Mouse (Mus musculus): ENCODE results near the gene Grhl3. TPM values are rescaled to one million over a fixed set of nuclear protein-coding genes. Genes with fewer than 3 reads are reported as not detected.
"Not testable (repeated sequence)": the region's sequence is repeated elsewhere in the genome, so short reads cannot be mapped to it uniquely, and the experiment has no call there.

Grhl3 gene
- 1 to 10 TPM; 1.1 to 1.8 (median 1.5) TPM for total RNA-seq (2022)

DNA sequence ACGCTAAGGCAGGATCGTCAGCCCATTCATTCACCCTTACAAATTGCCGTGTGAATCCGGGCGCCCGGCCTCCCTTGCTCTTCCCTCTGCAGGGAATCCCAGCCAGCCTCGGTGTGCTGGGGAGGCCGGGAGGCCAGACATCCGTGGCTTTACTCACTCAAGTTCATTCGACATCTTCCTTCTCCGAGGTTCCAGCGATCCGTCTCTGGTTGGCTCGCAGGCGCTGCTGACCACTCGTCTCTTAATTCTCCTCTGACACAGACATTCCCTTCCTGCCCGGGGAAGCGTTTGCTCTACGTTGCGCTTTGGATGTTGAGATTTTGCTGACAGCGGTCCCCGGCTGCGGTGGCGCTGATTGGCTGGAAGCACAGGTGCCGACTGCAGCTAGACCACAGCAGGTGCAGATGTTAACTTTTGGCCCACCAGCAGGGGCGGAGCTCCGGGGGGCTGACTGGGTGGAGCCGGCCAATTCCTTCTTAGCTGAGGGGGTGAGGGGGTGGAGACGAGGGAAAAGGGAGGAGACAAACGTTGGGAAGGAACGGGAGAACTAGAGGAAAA, at the start of gene Grhl3:
Gene Grhl3 (minus strand): TSS at position 380 of the 558 bp plus-strand sequence.
- peak; percentile 29 to 37 for DNase-seq (ENCODE audit: low spot score in 2 of 2)

DNA sequence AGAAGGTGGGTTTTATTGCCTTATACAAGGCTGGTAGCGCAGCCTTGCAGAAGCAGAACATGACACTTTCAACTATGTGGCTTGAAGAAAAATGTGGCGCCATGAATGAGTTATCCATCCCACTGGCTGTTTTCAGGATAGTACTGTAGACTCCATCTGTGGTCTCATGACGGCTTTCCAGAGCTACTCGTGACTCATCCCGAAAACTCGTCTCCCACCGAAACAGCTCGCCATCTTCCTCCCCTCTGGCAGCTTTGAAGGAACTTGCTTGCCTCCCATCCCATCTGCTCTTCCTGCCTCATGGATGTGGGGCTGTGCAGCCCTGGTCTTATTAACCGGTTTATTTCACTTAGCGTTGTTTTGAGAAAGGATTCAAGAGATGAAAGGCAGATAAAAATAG, 48.9 kb upstream of the Grhl3 start:
- no peak for DNase-seq (ENCODE audit: low spot score in 2 of 2)

DNA sequence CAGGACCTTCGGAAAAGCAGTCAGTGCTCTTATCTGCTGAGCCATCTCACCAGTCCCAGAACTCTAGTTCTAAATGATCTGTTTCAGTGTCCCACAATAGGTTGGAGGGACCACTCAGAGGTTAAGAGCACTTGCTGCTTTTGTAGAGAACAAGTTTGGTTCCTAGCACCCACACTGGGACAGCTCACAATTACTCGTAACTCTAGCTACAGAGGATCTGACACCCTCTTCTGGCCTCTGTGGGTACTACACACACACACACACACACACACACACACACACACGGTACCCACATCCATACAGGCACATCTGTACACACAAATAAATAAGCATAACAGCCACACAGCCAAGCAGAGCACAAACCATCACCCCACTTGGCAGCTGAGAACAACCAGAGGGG, 47.0 kb upstream of the Grhl3 start:
- DNase-seq (ENCODE audit: low spot score in 2 of 2) = no peak

DNA sequence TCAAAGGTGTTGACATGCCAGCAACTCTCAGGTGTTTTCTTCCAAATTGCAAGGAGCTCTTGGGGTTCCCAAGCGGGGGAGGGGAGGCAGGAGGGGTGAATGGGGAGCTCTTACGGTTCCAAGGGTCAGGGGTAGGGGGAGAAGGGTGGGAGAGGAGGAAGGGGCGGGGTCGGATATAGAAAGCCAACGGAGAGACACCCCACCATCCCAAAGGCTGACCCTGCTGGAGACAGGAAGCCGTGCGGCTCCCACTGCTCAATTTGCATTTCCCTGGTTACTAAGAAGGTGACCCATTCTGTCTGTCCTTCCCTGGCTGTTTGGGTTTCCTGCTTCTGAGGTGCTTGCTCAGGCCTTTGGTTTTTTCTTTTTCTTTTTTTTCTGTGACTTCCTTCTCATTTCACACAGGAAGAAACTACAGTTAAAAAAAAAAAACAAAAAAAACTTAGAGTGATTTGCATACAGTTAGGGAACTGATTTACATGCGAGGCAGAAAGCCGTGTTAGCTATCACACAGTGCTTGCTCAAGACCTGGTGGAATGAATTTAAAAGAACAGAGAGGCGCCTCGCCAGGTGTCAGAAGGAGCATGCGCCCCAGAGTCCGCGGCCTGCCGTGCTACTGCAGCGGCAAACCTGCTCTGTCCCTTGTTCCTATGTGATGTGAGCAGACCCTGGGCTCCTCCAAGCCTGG, 44.5 kb upstream of the Grhl3 start:
- peak in 1 of 2 experiments; percentile 2 for DNase-seq (ENCODE audit: low spot score in 2 of 2)

DNA sequence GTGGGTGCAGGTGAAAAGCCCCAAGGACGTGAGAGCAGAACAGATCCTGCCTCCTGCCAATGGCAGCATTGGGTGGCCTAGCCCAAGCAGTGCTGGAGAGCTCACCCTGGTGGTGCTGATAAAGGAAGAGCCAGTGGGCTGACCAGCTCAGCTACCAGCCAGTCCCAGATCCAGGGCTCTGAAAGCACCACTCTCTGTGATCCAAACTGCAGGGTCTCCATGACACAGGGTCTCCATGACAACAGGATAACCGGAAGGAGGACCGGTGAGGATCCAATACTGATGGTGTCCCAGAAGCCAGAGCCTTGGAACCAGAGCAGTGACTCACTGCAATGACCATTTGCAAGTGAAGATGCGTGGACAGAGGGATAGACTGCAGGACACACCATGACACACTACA, 43.6 kb upstream of the Grhl3 start:
- DNase-seq (ENCODE audit: low spot score in 2 of 2) = no peak

DNA sequence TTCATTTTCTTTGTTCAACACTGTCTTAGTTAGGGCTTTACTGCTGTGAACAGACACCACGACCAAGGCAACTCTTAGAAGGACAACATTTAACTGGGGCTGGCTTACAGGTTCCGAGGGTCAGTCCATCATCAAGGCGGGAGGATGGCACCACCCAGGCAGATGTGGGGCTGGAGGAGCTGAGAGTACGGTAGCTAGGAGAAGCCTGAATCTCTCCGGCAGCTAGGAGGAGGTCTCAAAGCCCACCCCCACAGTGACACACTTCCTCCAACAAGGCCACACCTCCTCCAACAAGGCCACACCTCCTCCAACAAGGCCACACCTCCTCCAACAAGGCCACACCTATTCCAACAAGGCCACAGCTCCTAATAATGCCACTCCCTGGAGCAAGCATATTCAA, 41.9 kb upstream of the Grhl3 start:
- DNase-seq (ENCODE audit: low spot score in 2 of 2) = not testable (repeated sequence)

DNA sequence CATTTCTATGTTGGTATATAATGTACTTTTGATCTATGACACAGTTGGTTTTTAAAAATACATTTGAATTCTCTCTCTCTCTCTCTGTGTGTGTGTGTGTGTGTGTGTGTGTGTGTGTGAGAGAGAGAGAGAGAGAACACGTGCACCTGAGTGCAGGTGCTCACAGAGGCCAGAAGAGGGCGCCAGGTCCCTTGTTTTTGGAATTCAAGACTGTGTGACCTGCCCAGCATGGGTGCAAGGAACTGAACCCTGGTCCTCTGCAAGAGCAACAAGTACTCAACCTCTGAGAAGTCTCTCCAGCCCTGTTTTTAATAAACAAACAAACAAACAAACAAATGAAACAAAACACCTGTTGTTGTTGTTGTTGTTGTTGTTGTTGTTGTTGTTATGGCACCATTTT, 36.6 kb upstream of the Grhl3 start:
- no peak for DNase-seq (ENCODE audit: low spot score in 2 of 2)

DNA sequence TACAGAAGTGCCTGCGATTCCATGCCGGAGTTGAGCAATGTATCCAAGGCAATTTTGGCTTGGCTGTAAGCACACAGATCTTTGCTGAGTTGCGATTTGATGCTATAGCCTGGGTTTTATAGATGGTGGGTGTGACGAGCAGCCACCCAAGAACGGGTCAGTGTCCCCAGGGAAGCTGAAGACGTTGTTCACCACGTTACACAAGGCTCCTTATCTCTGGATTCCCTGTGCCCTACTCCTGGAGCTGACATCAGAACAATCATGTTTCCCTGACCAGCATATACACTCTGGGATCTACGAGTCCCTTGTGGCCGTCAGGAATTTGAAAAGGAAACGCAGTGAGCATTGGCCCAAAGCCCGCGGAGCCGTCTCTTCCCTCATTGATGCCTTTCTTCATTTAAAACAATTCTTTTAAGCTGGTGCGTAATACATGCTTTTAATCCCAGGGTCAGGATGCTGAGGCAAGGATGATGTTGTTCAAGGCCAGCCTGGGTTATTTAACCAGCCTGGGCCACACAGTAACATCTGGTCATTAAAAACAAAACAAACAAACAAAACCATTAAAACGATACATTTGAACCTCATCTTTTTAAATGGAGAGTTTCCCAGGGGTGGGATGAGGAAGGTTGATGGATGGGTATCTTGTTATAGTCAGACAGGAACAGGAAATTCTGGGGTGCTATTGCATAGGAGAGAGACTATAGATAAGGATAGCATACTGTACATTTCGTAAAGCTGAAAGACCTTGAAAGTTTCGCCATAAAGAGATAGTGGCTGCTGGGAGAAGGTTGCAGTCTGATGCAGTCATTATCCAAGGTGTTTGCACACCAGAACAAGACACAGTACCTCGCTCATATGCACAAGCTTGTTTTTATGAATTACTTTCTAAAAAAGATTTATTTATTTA, 34.8 kb upstream of the Grhl3 start:
- DNase-seq (ENCODE audit: low spot score in 2 of 2) = no peak

DNA sequence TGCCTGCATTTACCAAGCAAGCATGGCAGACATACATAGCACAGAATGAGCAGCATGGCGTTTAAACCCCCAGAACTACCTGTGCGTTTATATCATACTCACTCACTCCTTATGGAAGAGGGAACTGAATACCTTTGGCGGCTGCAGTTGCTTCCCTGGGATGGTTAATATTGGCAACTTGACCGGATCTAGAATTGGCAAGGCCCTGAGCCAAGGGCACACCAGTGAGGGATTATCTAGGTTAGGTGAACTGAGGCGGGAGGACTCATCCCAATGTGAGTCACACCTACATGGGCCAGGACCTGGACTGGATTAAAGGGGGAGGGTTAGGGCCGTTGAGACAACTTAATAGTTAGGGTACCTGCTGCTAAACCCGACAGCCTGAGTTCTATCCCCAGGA, 32.8 kb upstream of the Grhl3 start:
- no peak for DNase-seq (ENCODE audit: low spot score in 2 of 2)

DNA sequence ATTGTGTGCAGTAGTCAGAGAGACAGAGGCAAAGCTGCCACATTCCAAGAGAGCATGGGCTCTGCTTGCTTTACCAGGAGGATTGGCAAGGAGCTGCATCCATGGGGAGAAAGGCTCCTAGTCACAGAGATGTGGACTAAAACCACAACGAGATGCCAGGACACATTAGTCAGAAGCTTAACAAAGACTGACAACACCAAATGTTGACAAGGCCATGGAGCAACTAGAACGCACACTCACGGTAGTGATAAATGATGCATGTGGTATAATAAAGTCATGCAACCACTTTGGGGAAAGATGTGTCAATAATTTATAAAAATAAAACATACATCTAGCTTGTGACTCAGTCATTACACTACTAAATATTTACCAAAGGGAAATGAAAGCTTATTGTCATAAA, 28.1 kb upstream of the Grhl3 start:
- no peak for DNase-seq (ENCODE audit: low spot score in 2 of 2)

DNA sequence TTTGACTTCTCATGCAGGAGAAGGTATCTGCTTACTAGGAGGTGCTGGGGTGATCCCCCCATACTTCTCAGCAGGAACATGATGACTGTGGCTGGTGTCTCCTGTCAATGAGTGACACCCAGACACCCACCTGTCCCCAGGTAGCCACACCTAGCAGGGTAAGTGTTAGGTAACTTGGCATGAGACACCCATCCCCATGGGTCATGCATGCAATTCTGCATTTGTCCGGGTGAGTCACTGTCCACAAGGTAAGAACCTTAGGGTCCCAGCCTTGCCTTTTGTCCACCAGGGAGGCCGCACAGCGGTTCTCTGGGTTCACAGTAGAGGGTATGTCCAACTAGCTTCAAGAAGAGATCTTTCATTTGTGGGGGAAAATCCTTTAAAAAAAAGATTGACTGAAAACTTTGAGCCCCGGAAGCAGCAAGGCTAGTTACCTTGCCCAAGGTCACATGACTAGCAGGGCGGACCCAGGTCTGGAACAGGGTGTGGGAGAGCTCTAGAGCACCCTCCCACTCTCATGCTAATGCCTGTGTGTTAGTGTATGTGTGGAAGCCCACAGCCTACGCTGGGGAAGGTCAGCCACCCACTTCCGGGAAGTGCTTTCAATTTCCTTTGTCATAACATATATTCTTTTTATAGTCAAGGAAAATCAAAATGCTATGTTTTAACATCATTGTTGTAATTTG, 26.2 kb upstream of the Grhl3 start:
- no peak for DNase-seq (ENCODE audit: low spot score in 2 of 2)

DNA sequence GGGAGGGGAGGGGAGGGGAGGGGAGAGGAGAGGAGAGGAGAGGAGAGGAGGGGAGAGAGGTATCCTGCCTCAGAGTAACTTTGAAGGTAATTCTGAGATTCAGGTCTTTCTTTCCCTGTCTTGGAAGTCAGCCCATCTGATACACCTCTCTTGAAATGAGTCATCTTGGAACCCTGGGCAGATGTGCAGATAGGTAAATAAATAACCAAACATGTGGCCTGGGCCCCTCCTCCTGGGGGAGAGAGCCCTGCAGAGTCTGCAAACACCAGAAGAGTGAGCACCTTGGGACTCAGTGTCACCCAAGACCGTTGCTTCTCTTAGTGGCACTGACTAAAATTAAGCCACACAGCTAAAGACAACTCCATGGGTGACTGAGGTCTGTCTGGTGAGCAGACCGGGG, 25.6 kb upstream of the Grhl3 start:
- DNase-seq (ENCODE audit: low spot score in 2 of 2) = no peak

DNA sequence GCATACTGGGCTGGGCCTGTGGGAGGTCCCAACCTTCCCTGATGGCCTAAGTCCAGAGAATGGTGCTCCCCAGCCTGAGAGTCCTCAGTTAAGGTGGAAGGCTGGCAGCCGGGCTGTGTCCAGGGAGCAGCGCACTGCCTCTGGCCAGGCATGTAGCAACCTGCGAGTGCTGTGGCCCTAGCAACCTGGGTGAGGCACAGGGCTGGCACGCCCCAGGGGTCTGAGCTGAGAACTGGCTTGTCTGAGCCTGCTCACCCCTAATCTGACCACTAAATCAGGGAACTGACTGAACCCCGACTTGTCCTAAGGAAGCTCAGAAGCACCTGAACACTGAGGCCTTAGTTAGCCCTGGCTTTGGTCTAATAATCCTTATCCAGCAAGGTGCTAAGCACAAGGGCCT, 24.1 kb upstream of the Grhl3 start:
- no peak for DNase-seq (ENCODE audit: low spot score in 2 of 2)

DNA sequence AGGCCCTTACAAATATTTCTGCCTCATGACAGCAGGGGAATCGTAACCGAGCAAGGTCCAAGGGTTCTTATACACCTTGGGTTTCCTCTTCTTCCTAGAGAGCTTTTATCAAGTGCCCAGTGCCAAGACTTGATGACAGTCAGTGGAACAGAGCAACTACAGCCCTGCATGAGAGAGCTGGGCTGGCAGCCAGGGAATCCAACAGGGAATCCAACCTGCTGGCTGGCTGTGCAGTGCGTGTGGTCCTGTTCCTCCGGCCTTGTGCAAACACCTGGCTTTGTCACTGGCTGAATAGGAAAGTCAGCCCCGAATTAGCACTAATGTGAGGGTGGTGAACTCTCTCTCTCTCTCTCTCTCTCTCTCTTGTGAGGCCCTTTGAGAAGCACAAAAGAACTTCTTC, 22.5 kb upstream of the Grhl3 start:
- DNase-seq (ENCODE audit: low spot score in 2 of 2) = no peak

DNA sequence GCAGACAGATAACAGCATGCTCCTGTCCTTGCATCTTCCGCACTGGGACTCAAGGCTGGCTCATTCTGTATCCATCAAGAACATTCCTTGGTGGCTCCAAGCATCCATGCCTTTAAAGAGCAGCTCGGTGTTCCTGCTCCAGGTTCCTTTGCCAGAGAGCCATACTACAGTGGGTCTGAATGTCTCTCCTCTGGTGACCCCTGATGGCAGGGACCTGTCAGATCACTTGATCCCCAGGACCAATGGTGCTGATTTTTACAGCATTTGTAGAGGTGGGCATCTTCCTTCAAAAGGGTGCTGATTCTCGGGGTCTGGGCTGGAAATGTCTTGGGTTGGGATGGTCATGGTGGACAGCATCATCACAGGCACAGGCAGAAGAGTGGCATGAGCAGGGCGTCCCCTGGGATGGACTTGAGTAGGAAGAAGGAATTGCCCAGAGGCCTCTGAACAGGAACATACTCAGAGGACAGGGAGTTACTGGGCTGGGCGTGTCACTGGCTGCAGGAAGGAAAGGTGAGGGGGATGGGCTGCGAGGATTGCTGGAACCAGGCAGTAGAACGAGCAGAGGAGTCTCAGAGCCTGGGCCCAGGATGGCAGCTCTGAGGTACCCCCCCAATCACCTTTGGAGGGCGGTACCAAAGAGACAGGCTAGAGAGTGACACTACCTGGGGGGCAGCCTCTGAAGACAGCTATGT, 18.3 kb upstream of the Grhl3 start:
- DNase-seq (ENCODE audit: low spot score in 2 of 2) = no peak

DNA sequence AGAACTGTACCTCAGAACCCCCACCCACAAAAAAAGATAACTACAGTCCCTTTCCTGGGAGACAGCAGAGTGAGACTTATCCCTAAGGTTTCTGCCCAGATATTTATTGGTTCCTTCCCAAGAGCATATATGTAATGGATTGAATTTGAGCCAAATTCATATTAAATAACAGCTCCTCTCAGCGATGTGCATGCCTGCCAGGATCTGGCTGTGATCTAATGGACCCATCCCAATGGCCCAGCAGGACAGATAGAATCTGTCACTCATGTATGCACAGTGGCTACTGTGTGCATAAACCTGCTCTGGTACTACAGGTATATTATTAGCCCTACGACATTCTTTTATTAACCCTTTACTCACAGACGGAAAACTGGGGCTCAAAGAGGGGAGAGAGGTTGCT, 17.7 kb upstream of the Grhl3 start:
- no peak for DNase-seq (ENCODE audit: low spot score in 2 of 2)

DNA sequence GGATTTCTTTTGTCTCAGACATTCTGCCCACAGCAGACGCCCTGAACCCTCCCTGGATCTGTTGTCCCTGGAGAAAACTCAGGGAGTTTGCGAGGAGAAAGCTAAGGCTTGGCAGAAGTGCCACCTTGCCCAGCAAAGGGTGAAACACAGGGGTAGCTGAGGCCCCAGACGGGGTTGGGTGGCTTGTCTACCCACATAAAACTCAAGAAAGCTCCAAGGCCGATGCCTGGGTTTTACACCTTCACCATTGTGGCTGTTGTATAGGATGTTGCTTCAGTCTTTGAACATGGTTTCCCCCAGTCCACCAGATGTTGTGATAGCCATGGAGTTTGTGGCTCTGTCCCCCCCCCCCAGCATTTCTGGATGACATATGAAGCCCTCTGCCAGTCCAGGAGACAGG, 11.4 kb upstream of the Grhl3 start:
- DNase-seq (ENCODE audit: low spot score in 2 of 2) = no peak

DNA sequence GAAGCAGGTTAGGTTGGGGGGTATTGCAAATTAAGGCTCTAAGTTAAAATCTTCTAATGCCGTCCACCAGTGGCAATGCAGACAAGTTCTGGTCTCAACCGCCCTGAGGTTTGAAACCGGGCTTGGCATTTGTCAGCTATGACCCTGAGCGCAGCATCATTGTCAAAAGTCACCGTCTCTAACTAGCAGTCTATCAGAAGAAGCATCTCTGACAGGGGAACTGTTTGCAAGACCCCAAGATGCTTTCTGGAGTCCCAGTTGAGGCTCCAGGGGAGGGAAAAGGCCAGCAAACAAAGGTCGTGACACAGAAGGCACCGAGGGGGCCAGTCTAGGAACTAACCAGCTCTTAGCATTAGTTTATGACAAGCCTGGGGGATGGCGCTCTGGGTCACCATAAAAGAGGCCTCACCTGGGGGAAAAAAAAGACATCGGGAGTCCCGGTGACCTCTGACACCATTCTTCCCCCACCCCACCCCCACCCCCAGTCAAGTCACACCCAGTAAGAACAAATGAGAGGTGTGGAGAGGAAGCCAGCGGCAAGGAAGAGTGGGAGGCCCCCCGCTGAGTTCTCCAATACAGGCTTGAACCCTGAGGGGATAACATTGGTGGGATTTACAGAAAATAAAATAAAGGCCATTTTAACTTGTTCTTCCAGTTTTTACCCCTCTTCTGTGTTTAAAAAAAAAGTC, 7.9 kb upstream of the Grhl3 start:
- DNase-seq (ENCODE audit: low spot score in 2 of 2) = no peak

DNA sequence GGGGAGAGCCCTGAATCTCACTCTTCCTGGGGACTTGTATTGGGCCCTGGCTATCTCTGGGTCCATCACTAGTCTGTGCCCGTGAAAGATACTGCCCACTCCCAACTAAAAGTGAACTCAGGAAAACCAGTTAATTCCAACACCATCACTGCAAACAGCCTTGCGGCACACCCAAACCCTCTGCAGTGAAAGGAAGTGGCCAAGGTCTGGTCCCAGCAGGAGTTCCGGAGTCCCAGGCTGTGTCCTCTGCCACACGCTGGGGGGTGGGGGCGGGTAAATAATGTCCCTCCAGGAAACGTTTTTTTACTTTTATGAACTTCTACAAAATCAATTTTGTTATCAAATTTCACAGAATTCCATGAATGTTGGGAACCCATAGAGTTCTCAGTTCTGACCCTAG, 6.3 kb upstream of the Grhl3 start:
- no peak for DNase-seq (ENCODE audit: low spot score in 2 of 2)

DNA sequence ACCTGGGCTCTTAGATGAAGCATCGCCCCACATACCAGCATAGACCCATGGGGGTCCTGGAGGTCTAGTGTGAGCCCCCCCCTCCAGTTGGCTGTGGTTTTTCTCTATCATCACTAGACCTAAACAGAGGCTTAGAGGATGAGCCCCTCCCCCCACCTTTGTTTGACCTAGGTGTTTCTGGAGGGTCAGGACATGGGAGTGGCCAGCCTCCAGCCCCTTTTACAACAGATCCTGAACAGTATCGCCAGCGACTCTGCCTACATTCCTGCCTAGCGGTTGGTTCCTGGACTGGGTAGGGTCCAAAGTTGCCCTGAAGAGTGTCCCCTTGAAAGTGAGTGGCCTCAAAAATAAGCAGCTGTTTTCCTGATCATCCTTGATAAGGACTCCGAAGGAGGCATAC, 5.1 kb upstream of the Grhl3 start:
- DNase-seq (ENCODE audit: low spot score in 2 of 2) = no peak
